Mouse (Mus musculus) gastrocnemius, adult 2 months (tissue): Measurements from ENCODE around the gene Pnpla7. TPM values are rescaled to one million over a fixed set of nuclear protein-coding genes. Genes with fewer than 3 reads are reported as not detected.

Experiments
- DNase-seq: peaks from one replicate; pipeline ENCODE4 v3.0.0; 2022
- H3K27ac ChIP-seq: fragments of 200-600 bp; 2 replicates; pipeline ENCODE4 v1.8.1; 2022; ENCODE audit warnings: mild to moderate bottlenecking
- H3K4me3 ChIP-seq: fragments of 200-600 bp; 2 replicates; pipeline ENCODE4 v1.8.1; 2022; ENCODE audit warnings: mild to moderate bottlenecking, moderate library complexity
- CTCF ChIP-seq: fragments of 200-600 bp; IDR thresholded peaks from 2 replicates; pipeline ENCODE4 v1.8.1; 2022; ENCODE audit warnings: antibody characterized with exemption, mild to moderate bottlenecking, moderate library complexity
- intact Hi-C: fragments of 180-260 bp; cut with DNase I; formaldehyde crosslinking; loops from one replicate; pipeline ENCODE4 v1.15.1; 2025
- total RNA-seq, 2 experiments: library from RNA; stranded (reverse); gene quantifications; 2 replicates each; pipeline ENCODE4 v1.2.3; 2021

Gene Pnpla7
- total RNA-seq, 2 experiments from 2014 or later, result 36.5 to 44.6 TPM

DNA sequence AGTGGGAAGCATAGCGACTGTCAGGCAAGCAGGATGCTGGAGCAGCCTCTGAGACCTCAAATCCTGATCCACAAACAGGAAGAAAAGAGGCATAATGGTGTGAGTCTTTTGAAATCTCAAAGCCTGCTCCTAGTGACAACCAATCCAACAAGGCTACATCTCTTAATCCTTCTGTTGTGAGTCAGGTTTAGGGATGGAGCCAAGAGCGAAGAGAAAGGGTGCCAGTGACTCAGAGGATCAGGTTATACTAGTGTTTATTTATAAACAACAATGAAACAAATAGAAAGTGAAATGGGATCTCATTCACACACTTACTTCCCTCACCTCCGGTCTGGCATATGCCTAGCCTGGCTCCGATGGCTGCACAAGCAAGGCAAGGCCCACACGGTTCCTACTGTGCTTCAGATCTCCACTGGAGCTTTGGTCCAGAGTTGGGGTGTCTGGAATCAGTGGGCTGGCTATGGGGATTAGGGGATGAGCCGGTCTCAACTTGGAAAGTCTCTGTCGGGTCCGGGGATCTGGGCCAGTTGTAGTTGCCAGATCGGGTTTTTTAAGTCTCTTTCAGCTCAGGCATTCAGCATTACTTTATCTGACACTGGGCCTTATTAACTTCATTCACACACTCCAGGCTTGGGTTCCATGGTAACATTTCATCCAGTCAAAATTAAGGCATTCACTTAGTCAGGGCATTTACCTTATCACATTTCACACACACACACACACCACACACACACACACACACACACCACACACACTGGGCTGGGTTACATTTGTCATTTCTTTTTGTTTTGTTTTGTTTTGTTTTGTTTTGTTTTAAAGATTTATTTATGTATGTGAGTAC lies 28.3 kb downstream of the Pnpla7 start:
- no peak for TF ChIP-seq CTCF
- intact Hi-C loops, result no loop called here
- no peak for DNase-seq
- no peak overlapping the region for H3K27ac ChIP-seq
- H3K4me3 ChIP-seq, result no peak overlapping the region

DNA sequence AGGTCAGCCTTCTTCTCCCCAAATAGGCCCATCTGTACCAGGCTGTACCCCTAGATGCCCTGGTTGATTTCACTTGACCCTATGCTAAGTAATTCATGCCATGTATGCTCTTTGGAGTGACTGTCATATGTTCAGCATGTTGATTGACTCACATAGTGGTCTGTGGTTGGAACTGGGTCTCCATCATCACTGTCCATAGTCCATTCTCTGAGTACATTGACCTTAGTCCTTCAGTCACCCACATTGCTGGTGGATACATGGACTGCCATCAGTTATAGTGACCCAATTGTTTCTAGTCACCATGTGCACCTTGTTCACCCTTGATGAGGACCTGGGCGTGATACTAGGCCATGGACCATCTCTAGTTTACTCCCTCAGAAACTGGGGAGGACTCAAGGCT lies 30.9 kb downstream of the Pnpla7 start:
- DNase-seq, result no peak
- intact Hi-C loops, result no loop called here

GRCm38 (mm10) chr2:25008250-25008649 lies 32.4 kb downstream of the Pnpla7 start:
- peak; percentile 26 for TF ChIP-seq CTCF
- intact Hi-C loops, result no loop called here
- no peak for DNase-seq

More for the DNA sequence above, 30.9 kb downstream of the Pnpla7 start:
- TF ChIP-seq CTCF, result no peak
- Histone ChIP-seq H3K4me3 (no peak overlapping the region), H3K27ac (no peak overlapping the region)

DNA sequence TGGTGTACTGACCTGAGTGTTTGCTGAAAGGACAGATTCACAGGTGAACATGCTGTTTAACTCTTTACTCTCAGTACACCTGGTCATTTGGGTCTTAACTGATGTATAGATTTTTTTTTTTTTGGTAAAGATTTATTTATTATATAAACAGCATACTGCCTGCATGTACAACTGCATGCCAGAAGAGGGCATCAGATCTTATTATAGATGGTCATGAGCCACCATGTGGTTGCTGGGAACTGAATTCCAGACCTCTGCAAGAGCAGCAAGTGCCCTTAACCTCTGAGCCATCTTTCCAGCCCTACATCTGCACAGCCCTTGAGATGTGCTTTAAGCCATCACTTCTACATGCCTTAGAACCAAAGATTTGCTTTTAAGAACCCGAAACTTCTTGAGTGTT lies 46.8 kb downstream of the Pnpla7 start:
- Histone ChIP-seq H3K27ac (no peak overlapping the region), H3K4me3 (no peak overlapping the region)
- intact Hi-C loops, result no loop called here
- DNase-seq, result no peak
- TF ChIP-seq CTCF, result 0 out of 2 replicates have a peak, but pooled peaks have one; percentile 9

More at GRCm38 (mm10) chr2:25008250-25008649, 32.4 kb downstream of the Pnpla7 start:
- Histone ChIP-seq H3K27ac (no peak overlapping the region), H3K4me3 (no peak overlapping the region)

GRCm38 (mm10) chr2:25025109-25025508 lies 49.3 kb downstream of the Pnpla7 start:
- Histone ChIP-seq H3K4me3 (no peak overlapping the region), H3K27ac (no peak overlapping the region)
- no peak for DNase-seq
- intact Hi-C loops, result no loop called here
- TF ChIP-seq CTCF, result no peak

- DNase-seq, result no peak
- Histone ChIP-seq H3K27ac (no peak overlapping the region), H3K4me3 (no peak overlapping the region)
- TF ChIP-seq CTCF, result no peak
- intact Hi-C loops, result no loop called here
Measured at GRCm38 (mm10) chr2:25034994-25035393, 59.2 kb downstream of the Pnpla7 start.

GRCm38 (mm10) chr2:25040089-25040488 lies 64.3 kb downstream of the Pnpla7 start:
- no peak for TF ChIP-seq CTCF
- intact Hi-C loops, result no loop called here
- DNase-seq, result no peak
- Histone ChIP-seq H3K27ac (no peak overlapping the region), H3K4me3 (no peak overlapping the region)

DNA sequence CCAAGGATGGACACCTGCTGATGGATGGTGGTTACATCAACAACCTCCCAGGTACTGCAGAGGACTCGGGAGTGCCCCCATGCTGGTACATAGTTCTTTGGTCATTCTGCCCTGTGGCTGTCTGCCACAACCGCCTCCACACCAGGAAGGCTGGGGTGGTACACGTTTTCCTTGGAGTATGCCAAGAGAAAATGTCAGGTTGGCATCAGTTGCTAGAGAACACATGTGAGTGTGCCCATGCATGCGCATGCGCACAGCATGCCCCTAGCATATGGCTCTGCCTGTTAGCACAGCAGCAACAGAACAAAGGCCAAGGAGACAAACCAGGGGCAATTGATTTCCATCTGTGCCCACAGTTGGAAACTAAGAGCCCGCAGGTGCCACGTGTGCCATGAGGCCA lies 75.1 kb downstream of the Pnpla7 start:
- intact Hi-C loops, result no loop called here
- Histone ChIP-seq H3K27ac (no peak overlapping the region), H3K4me3 (no peak overlapping the region)
- DNase-seq, result no peak
- TF ChIP-seq CTCF, result no peak

DNA sequence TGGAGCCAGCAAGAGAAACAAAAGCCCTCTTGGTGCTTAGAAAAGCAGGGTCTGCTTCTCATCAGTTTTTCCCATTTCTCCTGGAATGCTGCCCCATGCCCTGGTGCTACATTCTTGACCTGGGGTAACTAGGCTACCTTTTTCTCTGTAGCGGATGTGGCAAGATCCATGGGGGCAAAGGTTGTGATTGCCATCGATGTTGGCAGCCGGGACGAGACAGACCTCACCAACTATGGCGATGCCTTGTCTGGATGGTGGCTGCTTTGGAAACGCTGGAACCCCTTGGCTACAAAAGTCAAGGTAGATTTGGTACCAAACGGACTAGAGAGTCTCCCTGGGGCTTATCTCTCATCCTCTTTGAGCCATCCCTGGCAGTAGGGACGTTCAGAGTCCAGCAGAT lies 75.6 kb downstream of the Pnpla7 start:
- Histone ChIP-seq H3K4me3 (no peak overlapping the region), H3K27ac (no peak overlapping the region)
- TF ChIP-seq CTCF, result no peak
- DNase-seq, result no peak
- intact Hi-C loops, result no loop called here

DNA sequence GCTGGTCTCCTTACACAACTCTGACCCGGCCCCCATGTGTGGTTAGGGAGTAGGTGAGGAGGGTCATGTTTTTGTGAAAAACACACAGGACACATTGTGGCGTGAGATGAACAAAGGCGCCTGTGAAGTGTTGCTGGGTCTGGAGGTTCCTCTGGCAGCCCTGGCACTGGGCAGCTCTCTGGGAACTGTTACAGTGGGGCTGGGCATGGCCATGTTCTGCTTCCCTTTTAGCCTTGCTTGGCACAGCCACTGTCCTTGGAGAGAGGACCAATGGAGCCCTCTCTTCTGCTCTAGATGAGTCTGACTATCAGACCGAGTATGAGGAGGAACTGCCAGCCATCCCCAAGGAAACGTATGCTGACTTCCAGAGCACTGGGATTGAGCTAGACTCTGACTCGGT lies 77.3 kb downstream of the Pnpla7 start:
- TF ChIP-seq CTCF, result no peak
- no peak overlapping the region for H3K4me3 ChIP-seq
- intact Hi-C loops, result no loop called here
- DNase-seq, result no peak
- H3K27ac ChIP-seq, result no peak overlapping the region

- intact Hi-C loops, result no loop called here
Measured at GRCm38 (mm10) chr2:25054221-25055067, 78.6 kb downstream of the Pnpla7 start, which contains the start of gene Nsmf. Gene Nsmf, plus strand, starts transcription at chr2:25054355.

GRCm38 (mm10) chr2:25055068-25055405 lies 79.2 kb downstream of the Pnpla7 start:
- Histone ChIP-seq H3K27ac (peak overlapping the region; percentile 86), H3K4me3 (peak overlapping the region; percentile 73)
- intact Hi-C loops, result no loop called here
- no peak for TF ChIP-seq CTCF
- peak; percentile 41 for DNase-seq

More at GRCm38 (mm10) chr2:25054221-25055067, 78.6 kb downstream of the Pnpla7 start, which contains the start of gene Nsmf:
- H3K4me3 ChIP-seq, result peak within 1 kb of the TSS; percentile 73
- peak; percentile 22; the same call in 1 of the 2 replicates for TF ChIP-seq CTCF
- peak within 1 kb of the TSS; percentile 86 for H3K27ac ChIP-seq
- DNase-seq, result peak; percentile 93
